Mouse (Mus musculus) frontal cortex, postnatal 14 days (tissue): ENCODE measurements around the gene Ppm1a.
A peak's percentile ranks its signal among the peaks of the same experiment; 100 is the strongest.

Source experiments
- DNase-seq, 2 experiments: peaks; one replicate each; pipeline ENCODE4 v3.0.0; 2022; ENCODE audit warnings: low spot score in 2 of 2

Ppm1a gene

DNA sequence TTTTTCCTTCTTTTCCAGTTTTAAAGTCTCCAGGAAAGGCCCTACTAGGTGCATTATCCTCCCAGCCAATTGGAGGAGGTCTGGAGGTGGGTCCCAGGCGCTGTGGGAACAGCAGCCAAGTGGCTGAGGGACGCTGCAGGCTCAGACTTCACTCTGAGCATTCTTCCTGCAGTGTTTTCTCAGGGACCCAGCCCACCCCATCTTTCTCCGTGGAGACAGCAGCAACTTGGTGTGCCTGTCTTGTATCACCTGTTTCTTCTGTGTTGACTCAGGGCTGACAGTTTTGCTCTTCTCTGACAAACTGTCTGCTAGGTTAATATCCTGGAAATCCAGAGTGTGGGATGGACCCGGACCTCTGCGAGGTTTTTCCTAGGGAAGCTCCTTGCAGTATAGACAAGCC lies 68.4 kb downstream of the Ppm1a start:
- DNase-seq, result no peak

DNA sequence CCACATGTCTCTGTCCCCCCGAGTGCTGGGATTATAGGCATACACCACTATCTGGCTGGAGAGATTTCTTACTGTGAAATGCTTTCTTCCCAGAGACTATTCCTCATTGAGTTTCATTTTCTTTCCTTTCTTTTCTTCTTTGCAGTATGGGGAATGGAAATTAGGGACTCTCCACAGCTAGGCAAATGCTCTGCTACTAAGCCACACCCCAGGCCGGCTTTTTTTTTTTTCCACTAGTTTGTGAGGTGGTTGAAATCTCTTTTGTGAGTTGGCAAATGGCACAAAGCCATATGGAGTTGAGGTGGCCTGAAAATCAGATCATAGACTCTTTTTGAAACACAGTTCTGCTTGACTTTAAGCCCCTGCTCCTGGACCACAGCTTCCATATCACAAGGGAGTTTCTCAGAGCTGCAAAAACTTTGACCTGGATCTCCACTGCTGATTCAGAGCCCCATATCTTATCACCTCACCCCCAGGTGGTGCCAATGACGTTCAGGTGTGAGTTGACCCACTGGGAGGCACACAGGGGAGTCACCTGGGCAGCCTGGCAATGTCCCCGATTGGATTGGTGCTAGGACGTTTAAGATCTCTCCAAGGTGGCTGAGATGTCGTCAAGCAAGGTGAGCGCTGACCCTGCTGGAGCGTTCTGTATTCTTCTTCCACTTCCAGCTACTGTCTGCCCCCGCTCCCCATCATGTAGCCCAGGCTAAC lies 71.7 kb downstream of the Ppm1a start:
- no peak for DNase-seq

DNA sequence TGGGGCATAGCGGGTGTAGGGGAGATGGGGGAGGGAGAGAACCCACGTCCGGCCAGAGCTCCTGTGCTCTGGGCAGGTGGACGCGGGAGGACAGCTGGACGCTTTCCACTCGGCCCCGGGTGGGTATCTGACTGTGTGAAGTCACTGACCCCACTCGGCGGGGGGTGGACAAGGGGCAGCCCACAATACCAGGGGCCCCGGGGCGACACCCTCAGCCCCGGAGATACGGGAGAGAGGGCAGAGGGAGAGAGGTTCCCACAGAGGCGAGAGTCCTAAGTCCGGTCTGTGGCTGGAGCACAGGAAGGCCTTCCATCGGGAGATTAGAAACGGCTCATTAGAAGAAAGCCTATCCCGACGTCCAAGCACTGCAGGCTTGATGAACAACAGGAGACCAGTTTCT lies 72.5 kb downstream of the Ppm1a start:
- no peak for DNase-seq

DNA sequence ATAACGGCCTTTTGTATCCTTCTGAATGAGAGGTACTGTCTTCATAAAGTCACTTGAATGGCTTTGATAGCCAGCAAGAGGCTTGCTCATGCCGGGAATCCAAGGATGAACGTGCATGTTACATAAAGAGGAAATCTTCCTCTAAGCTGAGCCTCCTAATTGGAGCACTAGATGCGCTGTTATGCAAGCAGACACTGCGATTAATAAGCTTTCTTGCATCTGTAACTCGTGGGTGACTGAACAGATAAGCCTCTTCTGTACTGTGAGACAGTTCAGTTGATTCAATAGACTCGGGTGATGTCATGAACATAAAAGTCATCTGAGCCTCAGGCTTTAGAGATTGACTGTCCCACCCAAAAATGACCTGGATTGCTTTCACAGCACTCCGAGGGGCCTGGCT lies 73.1 kb downstream of the Ppm1a start:
- peak in 1 of 2 experiments; percentile 12 for DNase-seq

DNA sequence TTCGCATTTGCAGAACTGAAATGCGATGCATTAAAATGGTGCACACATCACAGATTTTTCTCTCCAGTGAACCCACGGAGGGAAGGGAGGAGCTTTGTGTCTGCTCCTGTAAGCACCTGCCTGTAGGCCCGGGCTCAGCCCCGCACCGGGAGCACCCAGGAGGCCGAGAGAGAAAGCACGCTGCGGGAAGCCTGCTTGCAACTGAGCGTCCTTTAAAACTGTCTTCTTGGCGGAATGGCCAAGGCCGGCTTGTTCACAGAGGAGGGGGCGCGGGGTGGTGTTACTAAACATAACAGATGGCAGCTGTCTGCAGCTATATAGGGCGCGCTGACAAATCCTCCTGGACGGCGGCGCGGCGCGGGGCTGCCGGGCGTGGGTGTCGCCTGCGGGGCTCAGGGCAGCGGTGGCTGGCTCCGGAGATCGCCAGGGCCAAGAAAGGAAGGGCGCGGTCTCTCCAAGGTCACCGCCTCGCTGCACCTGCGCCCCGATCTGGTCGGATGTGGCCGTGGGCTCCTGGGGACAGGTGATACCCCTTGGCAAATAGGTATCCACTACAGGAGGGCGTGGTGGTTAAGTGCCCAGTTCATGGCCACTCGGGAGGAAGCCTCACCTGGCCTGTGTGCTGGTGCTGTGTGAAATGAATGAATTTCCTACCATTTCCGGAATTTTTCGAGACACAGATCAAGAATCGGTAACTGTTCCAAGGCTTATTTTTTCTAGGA lies 74.6 kb downstream of the Ppm1a start:
- peak; percentile 71 to 75 for DNase-seq

DNA sequence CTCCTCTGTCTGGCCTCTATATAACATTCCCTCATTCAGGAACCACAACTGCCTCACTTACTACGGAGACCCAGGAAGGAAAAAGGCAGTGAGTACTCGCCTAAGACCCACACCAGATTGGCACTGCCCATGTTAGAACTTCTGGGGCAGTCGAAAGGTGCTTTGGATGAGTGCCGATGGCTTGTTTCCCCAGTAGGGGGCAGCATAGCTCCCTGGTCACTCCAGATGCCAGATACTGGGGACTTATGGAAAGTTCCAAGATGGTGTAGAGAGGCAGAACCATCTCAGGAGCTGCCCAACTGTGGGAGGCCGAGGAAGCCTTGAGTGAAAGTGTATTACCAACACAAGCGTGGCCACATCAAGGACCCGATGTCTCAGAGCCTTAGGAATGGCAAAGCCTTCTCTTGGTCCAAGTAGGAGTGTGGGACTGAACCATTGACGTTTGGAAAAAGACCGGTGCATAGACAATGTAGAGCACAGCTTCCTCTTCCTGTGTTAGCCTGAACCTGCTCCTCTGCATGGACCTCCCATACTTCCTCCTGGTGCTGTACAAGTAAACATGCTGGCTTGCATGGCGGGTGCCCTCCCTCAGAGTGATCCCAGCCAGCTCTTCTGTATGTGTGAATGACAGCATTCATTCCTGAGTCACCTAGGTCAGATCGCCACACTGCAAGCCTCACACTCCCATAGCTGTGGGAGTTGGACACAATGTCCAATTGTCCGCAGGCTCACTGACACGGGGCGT lies 77.7 kb downstream of the Ppm1a start:
- DNase-seq, result no peak

DNA sequence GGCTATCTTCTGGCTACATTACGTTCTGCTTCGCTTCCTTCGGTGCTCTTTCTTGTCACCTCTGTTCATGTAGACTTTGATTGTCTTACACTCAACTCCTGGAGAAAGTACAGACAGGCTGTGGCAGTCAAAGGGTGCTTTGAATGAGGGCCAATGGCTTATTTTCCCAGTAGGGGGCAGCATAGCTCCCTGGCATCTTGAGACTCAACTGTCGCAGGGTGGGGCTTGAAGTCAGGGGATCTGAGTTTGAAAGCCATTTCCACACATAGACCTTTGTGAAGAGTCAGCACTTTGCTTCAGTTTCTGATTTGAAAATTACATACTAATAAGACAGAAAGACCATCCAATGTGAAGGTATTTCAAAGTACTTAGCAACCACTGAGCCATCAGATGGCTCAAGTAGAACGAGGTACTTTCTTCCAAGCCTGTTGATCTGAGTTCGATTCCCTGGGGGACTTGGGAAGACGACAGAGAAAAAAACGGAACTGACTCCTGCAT lies 78.3 kb downstream of the Ppm1a start:
- DNase-seq, result no peak

DNA sequence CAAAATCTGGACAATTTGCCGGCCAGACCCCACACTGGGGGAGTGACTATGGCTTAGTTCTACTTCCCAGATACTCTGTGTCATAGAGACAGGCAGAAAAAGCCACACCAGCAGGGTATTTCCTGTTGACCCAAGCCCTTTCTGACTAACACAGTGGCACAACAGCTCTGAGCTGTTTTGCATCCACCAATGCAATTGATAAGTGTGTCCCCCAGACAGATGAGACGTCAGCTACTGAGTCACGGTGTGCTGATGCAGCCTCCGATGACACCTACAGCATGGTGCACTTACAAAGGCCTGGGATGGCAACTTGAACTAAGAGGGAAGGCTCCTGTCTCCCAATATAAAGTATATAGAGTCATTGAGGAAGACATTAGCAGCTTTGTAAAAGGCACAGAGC lies 80.0 kb downstream of the Ppm1a start:
- no peak for DNase-seq

DNA sequence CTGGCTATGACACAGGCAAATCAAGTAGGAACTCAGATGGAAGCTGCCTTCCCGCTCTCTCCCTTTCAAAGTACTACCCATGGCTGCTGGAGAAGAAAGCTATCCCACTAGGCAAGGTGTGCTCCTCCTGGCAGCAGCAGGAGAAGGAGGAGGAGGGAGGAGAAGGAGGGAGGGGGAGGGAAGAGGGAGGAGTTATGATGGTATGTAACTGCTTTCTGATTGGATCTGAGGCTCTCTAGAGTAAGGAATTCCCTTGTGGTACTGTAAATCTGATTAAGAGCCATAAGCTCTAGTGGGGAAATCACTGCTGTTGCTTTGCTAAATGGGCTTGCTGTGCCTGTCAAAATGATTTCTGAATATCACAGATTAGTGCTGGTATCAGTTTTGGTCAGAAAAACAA lies 84.2 kb downstream of the Ppm1a start:
- DNase-seq, result no peak

DNA sequence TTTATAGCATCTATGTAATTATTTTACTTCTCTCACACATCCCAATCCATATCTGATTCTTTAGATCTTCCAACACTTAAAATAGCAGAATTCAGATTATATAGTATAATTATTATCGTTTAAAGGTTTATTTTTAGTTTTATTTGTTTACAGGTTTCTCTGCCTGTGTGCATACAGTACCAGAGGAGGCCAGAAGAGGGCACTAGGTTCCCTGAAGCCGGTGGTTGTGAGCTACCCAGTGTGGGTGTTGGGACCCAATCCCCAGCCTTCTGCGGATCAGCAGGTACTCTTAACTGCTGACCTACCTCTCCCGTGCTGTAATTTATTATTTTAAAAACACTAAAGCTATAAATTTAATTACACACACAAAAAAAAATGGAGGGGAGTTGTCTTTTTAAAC lies 85.9 kb downstream of the Ppm1a start:
- no peak for DNase-seq

DNA sequence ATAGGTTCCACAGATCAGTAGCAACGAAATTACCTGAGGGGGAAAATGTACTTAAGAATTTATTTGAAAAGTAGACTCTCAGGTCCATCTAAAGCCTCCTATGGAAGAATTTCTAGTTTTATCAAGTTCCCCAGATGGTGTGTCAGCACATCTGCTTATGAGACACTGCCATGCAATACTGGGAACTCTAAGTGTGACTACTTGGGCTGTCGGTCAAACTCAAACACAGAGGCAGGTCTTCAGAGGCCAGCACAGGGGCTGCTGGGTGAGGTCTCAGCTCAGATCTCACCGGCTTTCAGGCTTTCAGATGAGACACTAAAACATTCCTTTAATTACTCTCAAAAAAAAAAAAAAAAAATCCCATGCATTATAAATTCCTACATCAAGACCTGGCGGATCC lies 86.3 kb downstream of the Ppm1a start:
- no peak for DNase-seq

DNA sequence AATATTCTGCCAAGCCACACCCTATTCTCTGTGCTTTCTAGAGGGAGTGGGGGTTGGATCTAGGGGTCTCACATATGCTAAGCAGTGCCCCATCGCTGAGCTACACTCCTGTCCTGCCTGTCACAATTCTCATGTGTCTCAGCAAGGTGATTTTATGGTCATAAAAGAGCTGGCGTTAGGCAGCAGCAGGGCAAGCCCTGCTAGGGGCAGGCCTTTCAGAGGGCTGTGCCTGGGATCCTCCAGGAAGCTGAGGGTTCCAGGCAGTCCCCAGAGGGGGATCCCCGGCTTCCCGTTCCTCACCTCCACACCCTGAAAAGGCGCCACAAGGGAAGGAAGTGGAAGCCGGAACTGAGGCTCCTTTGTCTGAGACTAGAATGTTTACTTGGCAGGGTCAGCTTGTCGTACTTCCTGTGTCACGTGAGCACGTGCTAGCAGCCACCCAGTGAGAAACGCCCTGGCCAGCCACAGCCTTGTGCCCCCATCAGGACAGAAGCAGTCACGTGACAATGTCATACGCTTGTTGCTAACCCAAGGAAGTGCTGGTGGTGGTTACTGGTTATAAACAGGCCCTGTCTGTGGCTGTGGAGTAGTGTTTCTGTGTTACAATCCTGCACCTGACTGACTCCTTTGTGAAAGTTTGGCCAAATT lies 86.8 kb downstream of the Ppm1a start:
- no peak for DNase-seq

DNA sequence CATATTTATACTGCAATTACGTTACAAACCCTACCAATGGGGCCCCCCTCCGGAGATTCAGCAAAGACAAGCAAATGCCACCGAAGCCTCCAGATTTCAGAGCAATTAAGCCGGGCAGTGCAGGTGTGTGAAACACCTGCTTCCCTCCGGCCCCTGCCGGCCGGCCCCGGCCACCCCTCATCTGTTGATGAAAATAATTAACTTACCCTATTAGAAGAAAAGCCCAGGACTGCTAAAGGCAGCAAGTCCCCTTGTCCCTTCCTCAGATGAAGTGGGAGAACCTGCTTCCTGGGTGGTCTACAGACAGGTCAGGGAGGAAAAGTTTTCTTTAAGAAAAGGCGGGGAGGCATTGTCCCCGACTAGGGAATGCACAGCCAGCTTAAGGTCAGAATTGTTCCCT lies 88.7 kb downstream of the Ppm1a start:
- no peak for DNase-seq

DNA sequence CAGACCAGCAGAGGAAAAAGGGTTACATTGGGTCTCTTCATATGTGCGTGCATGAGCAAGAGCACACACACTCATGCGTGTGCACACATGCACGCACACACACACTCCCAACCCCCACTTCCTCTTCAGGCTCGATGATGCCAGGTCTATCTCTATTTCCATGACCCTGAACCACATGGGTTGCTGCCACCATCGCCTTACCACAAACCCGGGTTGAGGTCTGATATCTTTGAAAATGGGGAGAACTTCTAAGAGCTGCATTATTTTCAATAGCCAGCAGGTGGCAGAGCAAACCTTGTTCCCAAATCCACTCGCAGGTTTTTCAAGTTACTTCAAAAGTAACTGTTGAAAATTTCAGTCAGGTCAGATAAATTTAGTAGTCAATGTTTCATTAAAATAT lies 90.5 kb downstream of the Ppm1a start:
- peak in 1 of 2 experiments; percentile 34 for DNase-seq
